Mouse (Mus musculus) heart, postnatal 25 days (tissue): ENCODE results near the gene Parp12. TPM values are rescaled to one million over a fixed set of nuclear protein-coding genes. Genes with fewer than 3 reads are reported as not detected.

Experiments
- DNase-seq: peaks from one replicate; pipeline ENCODE4 v3.0.0; 2022; ENCODE audit warnings: low spot score
- intact Hi-C: fragments of 180-260 bp; cut with DNase I; formaldehyde crosslinking; loops from one replicate; pipeline ENCODE4 v1.15.1; 2025
- total RNA-seq, 2 experiments: library from RNA; stranded (reverse); gene quantifications; 2 replicates each; pipeline ENCODE4 v1.2.3; 2021

Parp12 gene
- total RNA-seq, 2 experiments from 2014 or later: 10.1 to 10.8 TPM

GRCm38 (mm10) chr6:39059547-39060497 is 58.3 kb downstream of the Parp12 start:
- intact Hi-C loops: loop anchor here (5.0 kb wide), 1 partner anchor 103 kb away; no protein-coding TSS in a partner anchor

GRCm38 (mm10) chr6:39058936-39059335 is 59.2 kb downstream of the Parp12 start:
- intact Hi-C loops: no loop called here

More at GRCm38 (mm10) chr6:39059547-39060497, 58.3 kb downstream of the Parp12 start:
- no peak for DNase-seq

GRCm38 (mm10) chr6:39058389-39058788 is 59.8 kb downstream of the Parp12 start:
- no peak for DNase-seq
- intact Hi-C loops: no loop called here

More at GRCm38 (mm10) chr6:39058936-39059335, 59.2 kb downstream of the Parp12 start:
- DNase-seq: no peak

GRCm38 (mm10) chr6:39057161-39057560 is 61.0 kb downstream of the Parp12 start:
- no peak for DNase-seq
- intact Hi-C loops: no loop called here

GRCm38 (mm10) chr6:39055831-39056261 is 62.3 kb downstream of the Parp12 start:
- DNase-seq: no peak
- intact Hi-C loops: no loop called here

GRCm38 (mm10) chr6:39054878-39055508 is 63.2 kb downstream of the Parp12 start:
- DNase-seq: no peak

GRCm38 (mm10) chr6:39054206-39054864 is 63.8 kb downstream of the Parp12 start:
- intact Hi-C loops: no loop called here
- no peak for DNase-seq

More at GRCm38 (mm10) chr6:39054878-39055508, 63.2 kb downstream of the Parp12 start:
- intact Hi-C loops: no loop called here

- DNase-seq: no peak
Observed at GRCm38 (mm10) chr6:39052636-39053035, 65.5 kb downstream of the Parp12 start.

GRCm38 (mm10) chr6:39051799-39052556 is 66.2 kb downstream of the Parp12 start:
- intact Hi-C loops: no loop called here
- no peak for DNase-seq

More at GRCm38 (mm10) chr6:39052636-39053035, 65.5 kb downstream of the Parp12 start:
- intact Hi-C loops: no loop called here

GRCm38 (mm10) chr6:39050836-39051235 is 67.3 kb downstream of the Parp12 start:
- DNase-seq: no peak
- intact Hi-C loops: no loop called here

- intact Hi-C loops: no loop called here
- DNase-seq: no peak
Observed at GRCm38 (mm10) chr6:39049141-39049540, 69.0 kb downstream of the Parp12 start.

- no peak for DNase-seq
- intact Hi-C loops: no loop called here
Observed at GRCm38 (mm10) chr6:39040451-39040850, 77.7 kb downstream of the Parp12 start.

Other genes starting within 250 kb of the Parp12 start
- gene Tbxas1, start 242.9 kb downstream of the Parp12 start, total RNA-seq: 1 to 10 TPM; 1.8 to 2.0 TPM
- 10 to 100 TPM; 97.0 to 99.4 TPM for gene Hipk2, start 242.2 kb downstream of the Parp12 start, total RNA-seq
- 10 to 100 TPM; 17.2 to 19.9 TPM for gene Kdm7a, start 88.4 kb upstream of the Parp12 start, total RNA-seq